28 mouse cellular contexts compared by ENCODE assay signal in genomic region chr14:33189230-33189629, GRCm38 (mm10). TPM values are rescaled to one million over a fixed set of nuclear protein-coding genes. Genes with fewer than 3 reads are reported as not detected.
A peak's percentile ranks its signal among the peaks of the same experiment; 100 is the strongest.
DNase-seq lines count a peak whose midpoint lies in the region; ATAC-seq and TF ChIP-seq lines count a peak whose summit lies in the region.
"Had no signal": no experiment of that assay in that cellular context is flagged by ENCODE, and none has a peak within 500 bp of the region (broad histone marks: within the 10 kb centered on the region; RNA-seq: fewer than 3 reads in every experiment).

No protein-coding gene starts in this region.

- TF ChIP-seq CTCF in liver, postnatal 0 days (IDR thresholded peaks at IDR 0.05; ENCODE audit: low read depth), result no peak
- TF ChIP-seq CTCF in testis, adult 2 months (IDR thresholded peaks at IDR 0.05; ENCODE audit: control insufficient read depth, insufficient read depth, insufficient replicate concordance, low read depth, low read length), result no peak
- no peak for TF ChIP-seq CTCF in CH12.LX (conservative IDR thresholded peaks at IDR 0.05 in 1 of 2, IDR thresholded peaks at IDR 0.05 in 1 of 2; ENCODE audit: low read depth in 2 of 2, low read length in 2 of 2)

- intact Hi-C loops in heart, postnatal 25 days (cut with DNase I), result no loop called here

- H3K4me1 ChIP-seq in liver, postnatal 0 days (ENCODE audit: insufficient read depth), result peaks cover 11% of the 10 kb centered on the region
- no peaks in the 10 kb centered on the region for H3K4me1 ChIP-seq in liver, embryonic 11.5 days (replicated peaks; ENCODE audit: control insufficient read depth, insufficient read depth, low read length)
- H3K4me1 ChIP-seq in testis, adult 2 months (ENCODE audit: control insufficient read depth, insufficient read depth, low read length), result peaks cover 3% of the 10 kb centered on the region
- peaks cover 22 to 68% of the 10 kb centered on the region in 2 experiments for H3K4me1 ChIP-seq in CH12.LX (ENCODE audit: control insufficient read depth in 1 of 2, insufficient read depth in 2 of 2)
- H3K4me1 ChIP-seq: embryonic facial prominence, embryonic 12.5 days; embryonic facial prominence, embryonic 15.5 days; hindbrain, embryonic 13.5 days had no signal

- no peaks in the 10 kb centered on the region for H3K9me3 ChIP-seq in liver, postnatal 0 days (ENCODE audit: low read length)
- H3K9me3 ChIP-seq in liver, embryonic 11.5 days (ENCODE audit: control insufficient read depth, low read length), result no peaks in the 10 kb centered on the region
- H3K9me3 ChIP-seq in CH12.LX (replicated peaks; ENCODE audit: low read length), result no peaks in the 10 kb centered on the region
- H3K9me3 ChIP-seq: embryonic facial prominence, embryonic 12.5 days; embryonic facial prominence, embryonic 15.5 days; hindbrain, embryonic 10.5 days; hindbrain, embryonic 13.5 days had no signal

- no peak overlapping the region for H3K4me2 ChIP-seq in liver, postnatal 0 days (ENCODE audit: low read depth, low read length)
- H3K4me2 ChIP-seq in liver, embryonic 11.5 days, result no peak overlapping the region
- H3K4me2 ChIP-seq in CH12.LX (ENCODE audit: insufficient read depth, low read depth, poor library complexity, severe bottlenecking), result peak overlapping the region; percentile 90
- H3K4me2 ChIP-seq: embryonic facial prominence, embryonic 12.5 days; embryonic facial prominence, embryonic 15.5 days; heart, embryonic 11.5 days; hindbrain, embryonic 13.5 days had no signal

- WGBS in liver, postnatal 0 days (ENCODE audit: insufficient replicate concordance), result 66% methylated on average over 10 of the region's 10 CpGs
- 71% methylated on average over 10 of the region's 10 CpGs for WGBS in liver, embryonic 11.5 days

- H3K27ac ChIP-seq in liver, postnatal 0 days (ENCODE audit: low read depth), result peak overlapping the region; percentile 71
- H3K27ac ChIP-seq in liver, embryonic 11.5 days (ENCODE audit: low read depth, low read length), result no peak overlapping the region
- H3K27ac ChIP-seq in testis, adult 2 months (ENCODE audit: control insufficient read depth, insufficient read depth, low read depth, low read length), result no peak overlapping the region
- peak overlapping the region; percentile 99 for H3K27ac ChIP-seq in CH12.LX (ENCODE audit: insufficient read depth, low read depth)
- H3K27ac ChIP-seq: embryonic facial prominence, embryonic 12.5 days; embryonic facial prominence, embryonic 15.5 days; gastrocnemius, adult 2 months; hindbrain, embryonic 10.5 days; hindbrain, embryonic 13.5 days had no signal

- no peak for TF ChIP-seq POLR2A in testis, adult 2 months (IDR thresholded peaks at IDR 0.05; ENCODE audit: control insufficient read depth, low read depth, low read length)
- no peak for TF ChIP-seq POLR2A in CH12.LX (IDR thresholded peaks at IDR 0.05; ENCODE audit: low read depth, low read length)

- peaks cover 5% of the 10 kb centered on the region for H3K79me2 ChIP-seq in CH12.LX (replicated peaks; ENCODE audit: control insufficient read depth, extremely low read depth, insufficient read depth, poor library complexity, severe bottlenecking)

- H3K36me3 ChIP-seq in liver, postnatal 0 days (replicated peaks; ENCODE audit: insufficient read depth, low read length), result no peaks in the 10 kb centered on the region
- no peaks in the 10 kb centered on the region for H3K36me3 ChIP-seq in liver, embryonic 11.5 days (ENCODE audit: control insufficient read depth, insufficient read depth, low read length)
- H3K36me3 ChIP-seq in testis, adult 2 months (ENCODE audit: control insufficient read depth, insufficient read depth, low read length), result no peaks in the 10 kb centered on the region
- peaks cover 0 to 3% of the 10 kb centered on the region in 2 experiments for H3K36me3 ChIP-seq in CH12.LX (replicated peaks in 1 of 2; ENCODE audit: control insufficient read depth in 1 of 2, insufficient read depth in 1 of 2, low read length in 1 of 2)
- H3K36me3 ChIP-seq in splenic B cell, adult 2 months (ENCODE audit: control insufficient read depth, insufficient read depth, low read length, poor library complexity, severe bottlenecking), result no peaks in the 10 kb centered on the region
- H3K36me3 ChIP-seq: embryonic facial prominence, embryonic 12.5 days; embryonic facial prominence, embryonic 15.5 days; hindbrain, embryonic 10.5 days; hindbrain, embryonic 13.5 days had no signal

- in situ Hi-C loops in CH12.LX (cut with MboI; ENCODE audit: low pct_ligation_motif_present, low pct_unique_long_range_greater_than_20kb, low sequenced_read_pairs), result no loop called here

- H3K4me3 ChIP-seq in liver, postnatal 0 days (ENCODE audit: low read depth, low read length), result no peak overlapping the region
- no peak overlapping the region for H3K4me3 ChIP-seq in liver, embryonic 11.5 days (ENCODE audit: low read depth, low read length)
- H3K4me3 ChIP-seq in testis, adult 2 months (ENCODE audit: control insufficient read depth, low read depth, low read length), result peak overlapping the region; percentile 84
- peak overlapping the region; percentile 58 to 89 (median 69) for H3K4me3 ChIP-seq in CH12.LX (replicated peaks in 1 of 3; ENCODE audit: low read depth in 2 of 3, low read length in 2 of 3, poor library complexity in 1 of 3)
- H3K4me3 ChIP-seq: embryonic facial prominence, embryonic 12.5 days; embryonic facial prominence, embryonic 15.5 days; gastrocnemius, adult 2 months; hindbrain, embryonic 10.5 days; hindbrain, embryonic 13.5 days had no signal

- no peaks in the 10 kb centered on the region for H3K27me3 ChIP-seq in liver, postnatal 0 days (ENCODE audit: insufficient read depth, low read length)
- no peaks in the 10 kb centered on the region for H3K27me3 ChIP-seq in liver, embryonic 11.5 days (replicated peaks; ENCODE audit: control insufficient read depth, insufficient read depth, low read length)
- no peaks in the 10 kb centered on the region for H3K27me3 ChIP-seq in testis, adult 2 months (ENCODE audit: control insufficient read depth, insufficient read depth, low read length)
- no peaks in the 10 kb centered on the region for H3K27me3 ChIP-seq in CH12.LX (replicated peaks)
- no peaks in the 10 kb centered on the region for H3K27me3 ChIP-seq in splenic B cell, adult 2 months (ENCODE audit: control insufficient read depth, insufficient read depth, low read length, poor library complexity, severe bottlenecking)
- H3K27me3 ChIP-seq: embryonic facial prominence, embryonic 12.5 days; embryonic facial prominence, embryonic 15.5 days; hindbrain, embryonic 13.5 days had no signal

- DNase-seq in liver, postnatal 0 days, result peak; percentile 59
- no peak for DNase-seq in liver, embryonic 11.5 days (ENCODE audit: low spot score)
- no peak for DNase-seq in testis, postnatal 10 days (ENCODE audit: low spot score)
- DNase-seq in CH12.LX (ENCODE audit: extremely low read depth), result peak; percentile 96
- peak; percentile 61 for DNase-seq in splenic B cell, adult 2 months (ENCODE audit: low read depth, low spot score)
- no peak for DNase-seq in heart, postnatal 25 days (ENCODE audit: low spot score)
- DNase-seq in heart, adult 9 months (ENCODE audit: low spot score in 2 of 2), result no peak
- DNase-seq: adrenal gland, adult 2 months; adrenal gland, postnatal 14 days; cerebellum, adult 11-12 months; cerebellum, adult 8-10 months; cerebellum, postnatal 10 days; cerebellum, postnatal 36 days; embryo, embryonic 11 days; forebrain, postnatal 0 days; gastrocnemius, adult 2 months; gastrocnemius, postnatal 14 days; heart, adult 18-20 months; heart, postnatal 36 days had no signal

- no peak overlapping the region for H3K9ac ChIP-seq in liver, postnatal 0 days (replicated peaks)
- no peak overlapping the region for H3K9ac ChIP-seq in liver, embryonic 11.5 days (ENCODE audit: low read depth, low read length)
- peak overlapping the region; percentile 56 for H3K9ac ChIP-seq in CH12.LX (ENCODE audit: insufficient read depth, low read depth)
- H3K9ac ChIP-seq: embryonic facial prominence, embryonic 12.5 days; embryonic facial prominence, embryonic 15.5 days; forebrain, postnatal 0 days; hindbrain, embryonic 13.5 days had no signal

- TF ChIP-seq EP300 in liver, postnatal 0 days (IDR thresholded peaks at IDR 0.05; ENCODE audit: low read depth), result 0 out of 2 replicates have a peak, but pooled peaks have one; percentile 27
- TF ChIP-seq EP300 in CH12.LX (IDR thresholded peaks at IDR 0.05; ENCODE audit: low read length), result peak; percentile 72; the same call in 1 of the 2 replicates

- peak; percentile 47 for ATAC-seq in liver, postnatal 0 days
- no peak for ATAC-seq in liver, embryonic 11.5 days (replicated peaks; ENCODE audit: low FRiP score)
- ATAC-seq: forebrain, embryonic 14.5 days; forebrain, postnatal 0 days; hindbrain, embryonic 16.5 days had no signal

- no peak; the same call in none of the 2 replicates for TF ChIP-seq RAD21 in CH12.LX (IDR thresholded peaks at IDR 0.05; ENCODE audit: low read depth, low read length)

- dilution Hi-C loops in CH12.LX (cut with MboI; ENCODE audit: extremely low pct_ligation_motif_present, extremely low pct_unique_long_range_greater_than_20kb, low sequenced_read_pairs), result no loop called here

TF ChIP-seq in CH12.LX, 34 proteins besides CTCF, POLR2A, EP300 and RAD21 (continues in another document):
- TF ChIP-seq JUND (conservative IDR thresholded peaks at IDR 0.05; ENCODE audit: low read depth, low read length) (peak; percentile 19; the same call in 1 of the 2 replicates), BHLHE40 (IDR thresholded peaks at IDR 0.05; ENCODE audit: low read depth, low read length) (peak; percentile 73; the same call in 1 of the 2 replicates), JUN (IDR thresholded peaks at IDR 0.05; ENCODE audit: insufficient read depth, low read depth, low read length) (no peak), CHD1 (IDR thresholded peaks at IDR 0.05; ENCODE audit: low read depth, low read length) (no peak), ZMIZ1 (IDR thresholded peaks at IDR 0.05; ENCODE audit: low read depth, low read length) (peak; percentile 26; the same call in 1 of the 2 replicates), ZKSCAN1 (IDR thresholded peaks at IDR 0.05; ENCODE audit: borderline replicate concordance, low read depth, low read length) (no peak)

RNA-seq across cellular contexts. Expression of gene Wdfy4, which starts 3.9 kb away (rescaled TPM):
- 1.6 and 2.6 TPM in 2 replicates for polyA plus RNA-seq in liver, postnatal 0 days (2015; fragmentation: Nextera tagmentation; extraction: Ambion mirVana)
- polyA plus RNA-seq in liver, embryonic 11.5 days (2014; fragmentation: Nextera tagmentation; extraction: Ambion mirVana), result 1.6 and 1.9 TPM in 2 replicates
- polyA plus RNA-seq in testis, adult 2 months (2012; rRNA removed), result 4.0 and 4.8 TPM in 2 replicates
- total RNA-seq in CH12.LX (2012; rRNA removed) (140 and 146 TPM in 2 replicates), CH12.LX (2014; rRNA removed) (54.0 and 56.0 TPM in 2 replicates)
- 102 and 115 TPM in 2 replicates for polyA plus RNA-seq in CH12.LX (2012; ENCODE audit: insufficient read length, low read depth)
- total RNA-seq in heart, postnatal 25 days (2021), result 1 to 10 TPM; 2.3 to 2.7 TPM

RNA-seq across cellular contexts. Expression of gene Arhgap22, which starts 24.6 kb away (rescaled TPM):
- 0.73 and 1.0 TPM in 2 replicates for polyA plus RNA-seq in liver, postnatal 0 days (2015; fragmentation: Nextera tagmentation; extraction: Ambion mirVana)
- 8.5 and 14.0 TPM in 2 replicates for polyA plus RNA-seq in liver, embryonic 11.5 days (2014; fragmentation: Nextera tagmentation; extraction: Ambion mirVana)
- polyA plus RNA-seq in testis, adult 2 months (2012; rRNA removed), result 1.6 and 2.0 TPM in 2 replicates
- total RNA-seq in CH12.LX (2012; rRNA removed) (0.17 and 0.42 TPM in 2 replicates), CH12.LX (2014; rRNA removed) (0.12 and 0.39 TPM in 2 replicates)
- polyA plus RNA-seq in CH12.LX (2012; ENCODE audit: insufficient read length, low read depth), result 0.29 TPM in 1 of 2 replicates, not detected in the other
- total RNA-seq in heart, postnatal 25 days (2021), result 1 to 10 TPM; 1.5 to 2.1 TPM
- total RNA-seq: MEL had no signal

Comparison
In these comparisons a context has a peak if more than half of its experiments do, and no peak if none do; other contexts are left out.
1. DNase-seq: peak in liver, postnatal 0 days (single experiment), CH12.LX (single experiment) and splenic B cell, adult 2 months (single experiment); none in liver, embryonic 11.5 days (single experiment), testis, postnatal 10 days (single experiment), heart, postnatal 25 days (single experiment) and heart, adult 9 months (0 of 2).
2. H3K27ac ChIP-seq: peak in liver, postnatal 0 days (single experiment) and CH12.LX (single experiment); none in liver, embryonic 11.5 days (single experiment) and testis, adult 2 months (single experiment).
3. H3K4me3 ChIP-seq: peak in testis, adult 2 months (single experiment) and CH12.LX (3 of 3); none in liver, postnatal 0 days (single experiment) and liver, embryonic 11.5 days (single experiment).
4. RNA of gene Wdfy4, which starts 3.9 kb away (polyA plus RNA-seq): 102 to 115 TPM in CH12.LX; 4.0 to 4.8 TPM in testis, adult 2 months, 1.6 to 2.6 TPM in liver, postnatal 0 days and 1.6 to 1.9 TPM in liver, embryonic 11.5 days; every median in the first group is over 10 times any median in the second.